22 mouse cellular contexts compared by ENCODE assay signal in genomic region chr3:99266752-99267303, GRCm38 (mm10). TPM values are rescaled to one million over a fixed set of nuclear protein-coding genes. Genes with fewer than 3 reads are reported as not detected.
A peak's percentile ranks its signal among the peaks of the same experiment; 100 is the strongest.
DNase-seq lines count a peak whose midpoint lies in the region; ATAC-seq lines count a peak whose summit lies in the region.
"Had no signal": no experiment of that assay in that cellular context is flagged by ENCODE, and none has a peak within 500 bp of the region (broad histone marks: within the 10 kb centered on the region; RNA-seq: fewer than 3 reads in every experiment).

No protein-coding gene starts in this region.

- H3K27me3 ChIP-seq in embryonic facial prominence, embryonic 13.5 days = peaks cover 59% of the 10 kb centered on the region
- peaks cover 14% of the 10 kb centered on the region for H3K27me3 ChIP-seq in limb, embryonic 10.5 days (ENCODE audit: low read depth, poor library complexity, severe bottlenecking)
- H3K27me3 ChIP-seq: CH12.LX, Patski had no signal

- no peak for ATAC-seq in embryonic facial prominence, embryonic 13.5 days (ENCODE audit: insufficient number of reproducible peaks, insufficient read depth, low FRiP score, low TSS enrichment, low read depth)
- ATAC-seq: activated CD4-positive, CD25-positive, alpha-beta regulatory T cell, adult 4 months; forebrain, embryonic 16.5 days; hindbrain, embryonic 16.5 days; inflammation-experienced regulatory T-cells, adult 6 months; Patski had no signal

- no peak overlapping the region for H3K9ac ChIP-seq in embryonic facial prominence, embryonic 13.5 days
- H3K9ac ChIP-seq: forebrain, embryonic 12.5 days; heart, embryonic 13.5 days; hindbrain, embryonic 12.5 days had no signal

- DNase-seq in heart, adult 11 months = peak; percentile 60
- no peak for DNase-seq in heart, postnatal 36 days
- DNase-seq in limb, embryonic 10.5 days (ENCODE audit: low spot score) = peak; percentile 24
- no peak for DNase-seq in gastrocnemius, postnatal 10 days
- DNase-seq in urinary bladder, postnatal 25 days (ENCODE audit: low spot score) = no peak
- DNase-seq: adrenal gland, postnatal 14 days; cerebellum, adult 2 months; cerebellum, postnatal 10 days; embryo, embryonic 11 days; gastrocnemius, postnatal 25 days; heart, postnatal 4 days had no signal

- H3K4me3 ChIP-seq in embryonic facial prominence, embryonic 13.5 days = no peak overlapping the region
- H3K4me3 ChIP-seq in limb, embryonic 10.5 days = no peak overlapping the region
- H3K4me3 ChIP-seq: forebrain, embryonic 12.5 days; heart, embryonic 13.5 days; hindbrain, embryonic 12.5 days had no signal

- H3K4me2 ChIP-seq in embryonic facial prominence, embryonic 13.5 days = peak overlapping the region; percentile 12; the same call in 1 of the 2 replicates
- H3K4me2 ChIP-seq: forebrain, embryonic 12.5 days; heart, embryonic 13.5 days; hindbrain, embryonic 12.5 days had no signal

- no peaks in the 10 kb centered on the region for H3K9me3 ChIP-seq in embryonic facial prominence, embryonic 13.5 days
- H3K9me3 ChIP-seq in limb, embryonic 10.5 days (replicated peaks) = no peaks in the 10 kb centered on the region
- H3K9me3 ChIP-seq: forebrain, embryonic 12.5 days; hindbrain, embryonic 12.5 days had no signal

- 12% methylated on average over 10 of the region's 10 CpGs for WGBS in embryonic facial prominence, embryonic 13.5 days
- 54% methylated on average over 10 of the region's 10 CpGs for WGBS in limb, embryonic 10.5 days

- H3K36me3 ChIP-seq in embryonic facial prominence, embryonic 13.5 days = no peaks in the 10 kb centered on the region
- peaks cover 92% of the 10 kb centered on the region for H3K36me3 ChIP-seq in limb, embryonic 10.5 days
- H3K36me3 ChIP-seq: forebrain, embryonic 12.5 days; heart, embryonic 13.5 days; hindbrain, embryonic 12.5 days had no signal

- peaks cover 16% of the 10 kb centered on the region for H3K4me1 ChIP-seq in embryonic facial prominence, embryonic 13.5 days
- peaks cover 42% of the 10 kb centered on the region for H3K4me1 ChIP-seq in limb, embryonic 10.5 days
- H3K4me1 ChIP-seq: forebrain, embryonic 12.5 days; heart, embryonic 13.5 days; hindbrain, embryonic 12.5 days had no signal

- H3K27ac ChIP-seq in embryonic facial prominence, embryonic 13.5 days = no peak overlapping the region
- H3K27ac ChIP-seq in limb, embryonic 10.5 days = no peak overlapping the region
- H3K27ac ChIP-seq: forebrain, embryonic 12.5 days; heart, embryonic 13.5 days; hindbrain, embryonic 12.5 days had no signal

- intact Hi-C loops in heart, postnatal 36 days (cut with DNase I) = no loop called here

RNA-seq across cellular contexts. Expression of gene Tbx15, which starts 26.6 kb away (rescaled TPM):
- under 1 TPM; 0.41 to 0.53 TPM for total RNA-seq in heart, postnatal 36 days (2021)
- 16.0 and 23.0 TPM in 2 replicates for polyA plus RNA-seq in embryonic facial prominence, embryonic 13.5 days (2015; fragmentation: Nextera tagmentation; extraction: Ambion mirVana)
- 25.8 and 41.2 TPM in 2 replicates for polyA plus RNA-seq in limb, embryonic 10.5 days (2016; fragmentation: Nextera tagmentation; extraction: Ambion mirVana)
- total RNA-seq in gastrocnemius, postnatal 10 days (2021) = 100 to 1,000 TPM; 102 to 118 TPM
- total RNA-seq: granulocyte monocyte progenitor cell, adult 5-6 weeks had no signal
- polyA plus RNA-seq: activated CD4-positive, CD25-positive, alpha-beta regulatory T cell, adult 4 months; inflammation-experienced regulatory T-cells, adult 6 months had no signal

Comparison
In these comparisons a context has a peak if more than half of its experiments do, and no peak if none do; other contexts are left out.
1. DNase-seq: peak in heart, adult 11 months (single experiment) and limb, embryonic 10.5 days (single experiment); none in heart, postnatal 36 days (0 of 2), gastrocnemius, postnatal 10 days (single experiment) and urinary bladder, postnatal 25 days (single experiment).
2. RNA of gene Tbx15, which starts 26.6 kb away (total RNA-seq): 102 to 118 TPM in gastrocnemius, postnatal 10 days; 0.41 to 0.53 TPM in heart, postnatal 36 days; every median in the first group is over 10 times any median in the second.